8 mouse cellular contexts compared by ENCODE assay signal in genomic region chr3:99290064-99290702, GRCm38 (mm10). TPM values are rescaled to one million over a fixed set of nuclear protein-coding genes. Genes with fewer than 3 reads are reported as not detected.
DNase-seq lines count a peak whose midpoint lies in the region; ATAC-seq lines count a peak whose summit lies in the region.

No protein-coding gene starts in this region.

- ATAC-seq in limb, embryonic 13.5 days (ENCODE audit: low FRiP score, low read depth): peak; percentile 71
- ATAC-seq in stomach, embryonic 15.5 days (ENCODE audit: insufficient read depth, low FRiP score, low read depth): peak; percentile 50; the same call in 1 of the 2 replicates
- ATAC-seq in granulocyte monocyte progenitor cell, adult 5-6 weeks (replicated peaks; ENCODE audit: poor library complexity, severe bottlenecking): no peak
- no peak for ATAC-seq in megakaryocyte-erythroid progenitor cell, adult 5-6 weeks (replicated peaks; ENCODE audit: low FRiP score, low TSS enrichment, poor library complexity, severe bottlenecking)

- no peak overlapping the region for H3K27ac ChIP-seq in limb, embryonic 13.5 days
- no peak overlapping the region for H3K27ac ChIP-seq in stomach, embryonic 15.5 days

- WGBS in limb, embryonic 13.5 days: 6% methylated on average over 6 of the region's 6 CpGs
- 38% methylated on average over 6 of the region's 6 CpGs for WGBS in stomach, embryonic 15.5 days

- peaks cover 17% of the 10 kb centered on the region for H3K36me3 ChIP-seq in limb, embryonic 13.5 days
- no peaks in the 10 kb centered on the region for H3K36me3 ChIP-seq in stomach, embryonic 15.5 days

- no peaks in the 10 kb centered on the region for H3K9me3 ChIP-seq in limb, embryonic 13.5 days
- no peaks in the 10 kb centered on the region for H3K9me3 ChIP-seq in stomach, embryonic 15.5 days

- no peak overlapping the region for H3K9ac ChIP-seq in limb, embryonic 13.5 days
- no peak overlapping the region for H3K9ac ChIP-seq in stomach, embryonic 15.5 days

- no peak overlapping the region for H3K4me3 ChIP-seq in limb, embryonic 13.5 days
- no peak overlapping the region for H3K4me3 ChIP-seq in stomach, embryonic 15.5 days (replicated peaks)

- no peaks in the 10 kb centered on the region for H3K27me3 ChIP-seq in limb, embryonic 13.5 days
- no peaks in the 10 kb centered on the region for H3K27me3 ChIP-seq in stomach, embryonic 15.5 days (replicated peaks)

- no peak overlapping the region for H3K4me2 ChIP-seq in limb, embryonic 13.5 days (replicated peaks)
- no peak overlapping the region for H3K4me2 ChIP-seq in stomach, embryonic 15.5 days

- H3K4me1 ChIP-seq in limb, embryonic 13.5 days: peaks cover 33% of the 10 kb centered on the region
- H3K4me1 ChIP-seq in stomach, embryonic 15.5 days: no peaks in the 10 kb centered on the region

- peak; percentile 48 to 59 for DNase-seq in cerebellum, postnatal 10 days
- DNase-seq in cerebellum, adult 9-10 months: no peak
- DNase-seq in ZHBTc4 (ENCODE audit: low read depth, low spot score): peak; percentile 1
- peak; percentile 74 for DNase-seq in heart, postnatal 4 days

RNA-seq across cellular contexts. Expression of gene Tbx15, which starts 50.0 kb away (rescaled TPM):
- under 1 TPM; 0.36 to 0.52 TPM for total RNA-seq in heart, postnatal 4 days (2021)
- polyA plus RNA-seq in limb, embryonic 13.5 days (2015; fragmentation: Nextera tagmentation; extraction: Ambion mirVana): 26.3 and 28.0 TPM in 2 replicates
- 0.12 and 0.33 TPM in 2 replicates for polyA plus RNA-seq in stomach, embryonic 15.5 days (2015; fragmentation: Nextera tagmentation; extraction: Ambion mirVana)
- not detected in 2 replicates for total RNA-seq in granulocyte monocyte progenitor cell, adult 5-6 weeks (2014; fragmentation: Nextera tagmentation)
- not detected in 2 replicates for total RNA-seq in granulocyte monocyte progenitor cell, adult 5-6 weeks (2017)
- not detected in 2 replicates for total RNA-seq in megakaryocyte-erythroid progenitor cell, adult 5-6 weeks (2014; fragmentation: Nextera tagmentation)
- not detected in 2 replicates for total RNA-seq in megakaryocyte-erythroid progenitor cell, adult 5-6 weeks (2017)

Comparison
In these comparisons a context has a peak if more than half of its experiments do, and no peak if none do; other contexts are left out.
1. ATAC-seq: peak in limb, embryonic 13.5 days (single experiment) and stomach, embryonic 15.5 days (single experiment); none in granulocyte monocyte progenitor cell, adult 5-6 weeks (single experiment) and megakaryocyte-erythroid progenitor cell, adult 5-6 weeks (single experiment).